Mouse (Mus musculus) C2C12 (cell line): ENCODE measurements around the gene Narfl.

Experiments
- CTCF ChIP-seq: IDR thresholded peaks from one replicate; pipeline ENCODE4 v1.5.1; 2011; ENCODE audit not compliant: control insufficient read depth, insufficient read depth, insufficient read length
- MYOD1 ChIP-seq: IDR thresholded peaks from one replicate; pipeline ENCODE4 v1.6.1; 2011; ENCODE audit warnings: low read depth; ENCODE audit not compliant: control insufficient read depth, insufficient read length
- MYOG ChIP-seq: IDR thresholded peaks from one replicate; pipeline ENCODE4 v1.6.1; 2011; ENCODE audit not compliant: control insufficient read depth, insufficient read length; ENCODE audit errors: extremely low read depth

DNA sequence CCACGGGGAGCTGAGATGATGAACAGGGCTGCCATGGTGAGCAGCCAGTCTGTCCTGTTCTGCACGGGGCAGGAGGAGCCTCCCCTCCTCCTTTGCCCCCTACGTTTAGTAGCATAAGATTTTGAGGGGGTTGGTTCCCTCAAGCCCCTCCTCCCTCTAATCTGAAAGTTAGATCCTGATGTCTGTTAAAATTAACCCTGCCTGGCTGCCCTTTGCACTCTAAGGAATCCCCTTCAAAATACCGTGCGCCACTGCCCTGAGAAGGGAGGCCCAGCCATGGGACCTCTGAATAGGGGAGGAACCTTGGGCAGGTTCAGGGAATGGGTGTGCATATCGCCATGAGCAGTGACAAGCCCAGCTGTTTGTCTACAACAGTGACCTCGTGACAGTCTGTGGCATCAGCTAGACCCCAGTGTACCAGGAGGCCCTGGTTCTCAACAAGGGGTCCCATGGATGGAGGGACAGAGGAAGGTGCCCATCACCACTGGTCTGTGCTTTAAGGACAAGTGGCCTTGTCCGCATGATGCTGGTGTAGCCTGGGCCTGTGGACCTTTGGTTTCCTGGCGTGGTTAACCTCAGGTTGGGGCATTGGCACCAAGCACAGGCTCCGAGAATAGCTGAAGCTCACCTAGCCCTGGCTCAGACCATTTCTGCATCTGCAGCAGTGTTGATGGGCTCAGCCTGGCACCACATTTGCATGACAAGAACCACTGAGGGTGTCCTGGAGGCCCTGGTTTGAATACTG, 1.9 kb downstream of the Narfl start:
- no peak for TF ChIP-seq CTCF
- TF ChIP-seq MYOD1, result no peak
- TF ChIP-seq MYOG, result no peak
